Mouse (Mus musculus): Measurements from ENCODE around the gene Lhpp.

DNA sequence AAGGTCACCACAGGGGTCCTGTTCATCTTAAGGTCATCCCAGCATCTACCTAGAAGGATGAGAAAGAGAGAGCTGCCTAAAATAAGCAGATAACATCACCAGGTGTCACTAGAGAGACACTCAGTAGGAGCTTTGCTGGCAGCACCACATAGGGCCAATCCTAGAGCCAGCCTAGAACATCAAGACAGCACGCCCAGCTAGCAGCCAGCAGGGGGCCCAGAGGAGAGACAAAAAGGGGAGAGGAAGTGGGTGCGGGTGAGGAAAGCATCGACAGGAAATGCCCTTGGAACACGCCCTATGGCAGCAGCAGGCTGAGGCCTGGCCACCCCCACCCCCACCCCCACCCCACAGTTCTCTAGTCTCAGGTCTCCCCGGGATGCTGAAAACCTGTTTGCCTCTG, 124.7 kb downstream of the Lhpp start:
- peak; percentile 68 for TF ChIP-seq CTCF (IDR thresholded peaks at IDR 0.05; ENCODE audit: extremely low read depth, insufficient read length, insufficient replicate concordance, low read depth, low read length)
- TF ChIP-seq POLR2A (IDR thresholded peaks at IDR 0.05; ENCODE audit: low read depth, low read length): no peak

Measured in small intestine, adult 2 months (tissue).